Mouse (Mus musculus): ENCODE measurements around the gene Slc25a42.
A peak's percentile ranks its signal among the peaks of the same experiment; 100 is the strongest.
"Not testable (repeated sequence)": the region's sequence is repeated elsewhere in the genome, so short reads cannot be mapped to it uniquely, and the experiment has no call there.

The Slc25a42 gene

GRCm38 (mm10) chr8:70212112-70213055, at the start of gene Slc25a42:
Gene Slc25a42 (minus strand): TSS chr8:70212305.
- DNase-seq (ENCODE audit: low read depth, low spot score): peak; percentile 100

GRCm38 (mm10) chr8:70259043-70259442, 46.9 kb upstream of the Slc25a42 start:
- no peak for DNase-seq (ENCODE audit: low read depth, low spot score)

GRCm38 (mm10) chr8:70258600-70258999, 46.5 kb upstream of the Slc25a42 start:
- no peak for DNase-seq (ENCODE audit: low read depth, low spot score)

GRCm38 (mm10) chr8:70257456-70257855, 45.4 kb upstream of the Slc25a42 start:
- DNase-seq (ENCODE audit: low read depth, low spot score): no peak

- DNase-seq (ENCODE audit: low read depth, low spot score): peak; percentile 33
Observed at GRCm38 (mm10) chr8:70254628-70255027, 42.5 kb upstream of the Slc25a42 start.

- DNase-seq (ENCODE audit: low read depth, low spot score): no peak
Observed at GRCm38 (mm10) chr8:70247841-70248240, 35.7 kb upstream of the Slc25a42 start.

GRCm38 (mm10) chr8:70246622-70247021, 34.5 kb upstream of the Slc25a42 start:
- no peak for DNase-seq (ENCODE audit: low read depth, low spot score)

GRCm38 (mm10) chr8:70240642-70241041, 28.5 kb upstream of the Slc25a42 start:
- DNase-seq (ENCODE audit: low read depth, low spot score): no peak

GRCm38 (mm10) chr8:70237842-70238241, 25.7 kb upstream of the Slc25a42 start:
- DNase-seq (ENCODE audit: low read depth, low spot score): peak; percentile 34

GRCm38 (mm10) chr8:70234781-70235128, 22.6 kb upstream of the Slc25a42 start:
- no peak for DNase-seq (ENCODE audit: low read depth, low spot score)

GRCm38 (mm10) chr8:70234080-70234780, 22.1 kb upstream of the Slc25a42 start, which contains the start of the genes Sugp2 and Armc6:
Gene Sugp2 (plus strand): TSS chr8:70234226.
Gene Armc6 (minus strand): TSS chr8:70234466.
- DNase-seq (ENCODE audit: low read depth, low spot score): peak; percentile 98

GRCm38 (mm10) chr8:70233606-70234005, 21.5 kb upstream of the Slc25a42 start:
- no peak for DNase-seq (ENCODE audit: low read depth, low spot score)

- no peak for DNase-seq (ENCODE audit: low read depth, low spot score)
Observed at GRCm38 (mm10) chr8:70230837-70231236, 18.7 kb upstream of the Slc25a42 start.

- no peak for DNase-seq (ENCODE audit: low read depth, low spot score)
Observed at GRCm38 (mm10) chr8:70227997-70228396, 15.9 kb upstream of the Slc25a42 start.

- DNase-seq (ENCODE audit: low read depth, low spot score): peak; percentile 66
Observed at GRCm38 (mm10) chr8:70223341-70223740, 11.2 kb upstream of the Slc25a42 start.

- no peak for DNase-seq (ENCODE audit: low read depth, low spot score)
Observed at GRCm38 (mm10) chr8:70222041-70222440, 9.9 kb upstream of the Slc25a42 start.

GRCm38 (mm10) chr8:70220911-70221310, 8.8 kb upstream of the Slc25a42 start:
- peak; percentile 71 for DNase-seq (ENCODE audit: low read depth, low spot score)

GRCm38 (mm10) chr8:70220236-70220840, 8.2 kb upstream of the Slc25a42 start:
- no peak for DNase-seq (ENCODE audit: low read depth, low spot score)

- no peak for DNase-seq (ENCODE audit: low read depth, low spot score)
Observed at GRCm38 (mm10) chr8:70219107-70219684, 7.1 kb upstream of the Slc25a42 start.

- no peak for DNase-seq (ENCODE audit: low read depth, low spot score)
Observed at GRCm38 (mm10) chr8:70217441-70217840, 5.3 kb upstream of the Slc25a42 start.

- peak; percentile 84 for DNase-seq (ENCODE audit: low read depth, low spot score)
Observed at GRCm38 (mm10) chr8:70216566-70216965, 4.5 kb upstream of the Slc25a42 start.

- not testable (repeated sequence) for DNase-seq (ENCODE audit: low read depth, low spot score)
Observed at GRCm38 (mm10) chr8:70216161-70216560, 4.1 kb upstream of the Slc25a42 start.

Measured in 3T3-L1 (cell line).